Mouse (Mus musculus): ENCODE measurements around the gene Kifc5b. TPM values are rescaled to one million over a fixed set of nuclear protein-coding genes. Genes with fewer than 3 reads are reported as not detected.
"Not testable (repeated sequence)": the region's sequence is repeated elsewhere in the genome, so short reads cannot be mapped to it uniquely, and the experiment has no call there.

Kifc5b gene
- polyA plus RNA-seq, 1 experiment from 2014 or later: 4.7 TPM

- H3K36me3 ChIP-seq: no peaks in the 10 kb centered on the region
- no peaks in the 10 kb centered on the region for H3K9me3 ChIP-seq
- H3K27me3 ChIP-seq: peaks cover 5% of the 10 kb centered on the region; the same call in 1 of the 2 replicates
- no peak for ATAC-seq (ENCODE audit: insufficient number of reproducible peaks, low FRiP score, low TSS enrichment, low read depth)
- no peak overlapping the region for H3K9ac ChIP-seq
- 22% methylated on average over 3 of the region's 3 CpGs for WGBS
- no peak overlapping the region for H3K4me2 ChIP-seq
- H3K27ac ChIP-seq: no peak overlapping the region
- no peak overlapping the region for H3K4me3 ChIP-seq
- H3K4me1 ChIP-seq: peaks cover 30% of the 10 kb centered on the region
Measured at GRCm38 (mm10) chr17:26887926-26888325, 29.0 kb upstream of the Kifc5b start.

GRCm38 (mm10) chr17:26892635-26893375, 24.1 kb upstream of the Kifc5b start:
- H3K4me2 ChIP-seq: no peak overlapping the region; the same call in 1 of the 2 replicates
- no peak overlapping the region for H3K4me3 ChIP-seq
- no peak for ATAC-seq (ENCODE audit: insufficient number of reproducible peaks, low FRiP score, low TSS enrichment, low read depth)
- H3K9me3 ChIP-seq: no peaks in the 10 kb centered on the region
- peak overlapping the region; percentile 71 for H3K27ac ChIP-seq
- no peak overlapping the region for H3K9ac ChIP-seq
- H3K27me3 ChIP-seq: no peaks in the 10 kb centered on the region
- no peaks in the 10 kb centered on the region for H3K36me3 ChIP-seq
- WGBS: 45% methylated on average over 16 of the region's 16 CpGs
- peaks cover 28% of the 10 kb centered on the region for H3K4me1 ChIP-seq

GRCm38 (mm10) chr17:26893492-26893891, 23.4 kb upstream of the Kifc5b start:
- H3K36me3 ChIP-seq: no peaks in the 10 kb centered on the region
- H3K4me1 ChIP-seq: peaks cover 25% of the 10 kb centered on the region
- WGBS: 47% methylated on average over 6 of the region's 6 CpGs
- no peak overlapping the region for H3K4me3 ChIP-seq
- H3K4me2 ChIP-seq: no peak overlapping the region
- peak overlapping the region; percentile 71 for H3K27ac ChIP-seq
- ATAC-seq (ENCODE audit: insufficient number of reproducible peaks, low FRiP score, low TSS enrichment, low read depth): no peak
- no peaks in the 10 kb centered on the region for H3K27me3 ChIP-seq
- no peak overlapping the region for H3K9ac ChIP-seq
- H3K9me3 ChIP-seq: no peaks in the 10 kb centered on the region

GRCm38 (mm10) chr17:26894342-26894741, 22.5 kb upstream of the Kifc5b start:
- Histone ChIP-seq H3K27ac (no peak overlapping the region), H3K27me3 (no peaks in the 10 kb centered on the region), H3K9me3 (no peaks in the 10 kb centered on the region), H3K36me3 (no peaks in the 10 kb centered on the region), H3K4me1 (peaks cover 25% of the 10 kb centered on the region), H3K4me2 (no peak overlapping the region), H3K9ac (no peak overlapping the region), H3K4me3 (no peak overlapping the region)
- ATAC-seq (ENCODE audit: insufficient number of reproducible peaks, low FRiP score, low TSS enrichment, low read depth): no peak
- 62% methylated on average over 6 of the region's 6 CpGs for WGBS

- Histone ChIP-seq H3K9ac (no peak overlapping the region), H3K27me3 (no peaks in the 10 kb centered on the region), H3K4me1 (peaks cover 25% of the 10 kb centered on the region), H3K4me3 (no peak overlapping the region), H3K27ac (no peak overlapping the region), H3K9me3 (no peaks in the 10 kb centered on the region), H3K36me3 (no peaks in the 10 kb centered on the region), H3K4me2 (no peak overlapping the region)
- 16% methylated on average over 10 of the region's 10 CpGs for WGBS
- no peak for ATAC-seq (ENCODE audit: insufficient number of reproducible peaks, low FRiP score, low TSS enrichment, low read depth)
Measured at GRCm38 (mm10) chr17:26895578-26895977, 21.3 kb upstream of the Kifc5b start.

- 64% methylated on average over 6 of the region's 6 CpGs for WGBS
- Histone ChIP-seq H3K9me3 (no peaks in the 10 kb centered on the region), H3K4me2 (no peak overlapping the region), H3K9ac (no peak overlapping the region), H3K36me3 (no peaks in the 10 kb centered on the region), H3K27ac (no peak overlapping the region), H3K4me3 (no peak overlapping the region), H3K27me3 (no peaks in the 10 kb centered on the region), H3K4me1 (no peaks in the 10 kb centered on the region)
- no peak for ATAC-seq (ENCODE audit: insufficient number of reproducible peaks, low FRiP score, low TSS enrichment, low read depth)
Measured at GRCm38 (mm10) chr17:26900916-26901315, 16.0 kb upstream of the Kifc5b start.

- Histone ChIP-seq H3K4me1 (no peaks in the 10 kb centered on the region), H3K9me3 (no peaks in the 10 kb centered on the region), H3K9ac (no peak overlapping the region), H3K4me3 (no peak overlapping the region), H3K27me3 (no peaks in the 10 kb centered on the region), H3K27ac (no peak overlapping the region), H3K4me2 (no peak overlapping the region), H3K36me3 (no peaks in the 10 kb centered on the region)
- whole genome bisulfite sequencing: 51% methylated on average over 5 of the region's 5 CpGs
- ATAC-seq (ENCODE audit: insufficient number of reproducible peaks, low FRiP score, low TSS enrichment, low read depth): no peak
Measured at GRCm38 (mm10) chr17:26904320-26904719, 12.6 kb upstream of the Kifc5b start.

- not testable (repeated sequence) for H3K9ac ChIP-seq; H3K36me3 ChIP-seq; H3K9me3 ChIP-seq; ATAC-seq (ENCODE audit: insufficient number of reproducible peaks, low FRiP score, low TSS enrichment, low read depth); H3K4me2 ChIP-seq; H3K4me1 ChIP-seq; H3K27ac ChIP-seq; H3K27me3 ChIP-seq; H3K4me3 ChIP-seq
- WGBS: 87% methylated on average over 15 of the region's 15 CpGs
Measured at GRCm38 (mm10) chr17:26907506-26907905, 9.4 kb upstream of the Kifc5b start.

- Histone ChIP-seq H3K9me3 (no peaks in the 10 kb centered on the region), H3K27ac (no peak overlapping the region), H3K9ac (no peak overlapping the region), H3K4me3 (no peak overlapping the region), H3K36me3 (no peaks in the 10 kb centered on the region), H3K4me2 (no peak overlapping the region), H3K27me3 (no peaks in the 10 kb centered on the region), H3K4me1 (peaks cover 7% of the 10 kb centered on the region; the same call in 1 of the 2 replicates)
- ATAC-seq (ENCODE audit: insufficient number of reproducible peaks, low FRiP score, low TSS enrichment, low read depth): no peak
- WGBS: 43% methylated on average over 1 of the region's 1 CpGs
Measured at GRCm38 (mm10) chr17:26915248-26915647, 1.6 kb upstream of the Kifc5b start.

GRCm38 (mm10) chr17:26917560-26917959, 669 bp downstream of the Kifc5b start:
- H3K9me3 ChIP-seq; H3K27ac ChIP-seq; ATAC-seq (ENCODE audit: insufficient number of reproducible peaks, low FRiP score, low TSS enrichment, low read depth); H3K36me3 ChIP-seq; H3K27me3 ChIP-seq; H3K4me1 ChIP-seq: not testable (repeated sequence)
- H3K9ac ChIP-seq: peak overlapping the region; percentile 60
- WGBS: 2% methylated on average over 12 of the region's 12 CpGs
- peak overlapping the region; percentile 70 for H3K4me3 ChIP-seq
- peak overlapping the region; percentile 74 for H3K4me2 ChIP-seq

- 73% methylated on average over 2 of the region's 2 CpGs for WGBS
- no peaks in the 10 kb centered on the region for H3K9me3 ChIP-seq
- H3K9ac ChIP-seq: no peak overlapping the region
- H3K27me3 ChIP-seq: no peaks in the 10 kb centered on the region
- H3K4me1 ChIP-seq: peaks cover 7% of the 10 kb centered on the region; the same call in 1 of the 2 replicates
- ATAC-seq (ENCODE audit: insufficient number of reproducible peaks, low FRiP score, low TSS enrichment, low read depth): no peak
- no peak overlapping the region for H3K27ac ChIP-seq
- H3K36me3 ChIP-seq: peaks cover 10% of the 10 kb centered on the region
- H3K4me3 ChIP-seq: peak overlapping the region; percentile 70
- 0 out of 2 replicates have a peak overlapping the region, but pooled peaks have one; percentile 10 for H3K4me2 ChIP-seq
Measured at GRCm38 (mm10) chr17:26918343-26918742, 1.5 kb downstream of the Kifc5b start.

- ATAC-seq (ENCODE audit: insufficient number of reproducible peaks, low FRiP score, low TSS enrichment, low read depth); H3K27me3 ChIP-seq: not testable (repeated sequence)
- 81% methylated on average over 2 of the region's 2 CpGs for WGBS
Measured at GRCm38 (mm10) chr17:26919516-26919915, 2.6 kb downstream of the Kifc5b start.

More at GRCm38 (mm10) chr17:26919516-26919915, 2.6 kb downstream of the Kifc5b start:
- H3K4me2 ChIP-seq, H3K4me3 ChIP-seq, H3K9me3 ChIP-seq, H3K27ac ChIP-seq, H3K4me1 ChIP-seq, H3K9ac ChIP-seq: not testable (repeated sequence)
- H3K36me3 ChIP-seq: peaks cover 10% of the 10 kb centered on the region

Measured in limb, embryonic 15.5 days (tissue).